Mouse (Mus musculus): ENCODE data around the gene Htr2c. TPM values are rescaled to one million over a fixed set of nuclear protein-coding genes. Genes with fewer than 3 reads are reported as not detected.
A peak's percentile ranks its signal among the peaks of the same experiment; 100 is the strongest.

Htr2c gene
- polyA plus RNA-seq, 1 experiment from 2014 or later = not detected

DNA sequence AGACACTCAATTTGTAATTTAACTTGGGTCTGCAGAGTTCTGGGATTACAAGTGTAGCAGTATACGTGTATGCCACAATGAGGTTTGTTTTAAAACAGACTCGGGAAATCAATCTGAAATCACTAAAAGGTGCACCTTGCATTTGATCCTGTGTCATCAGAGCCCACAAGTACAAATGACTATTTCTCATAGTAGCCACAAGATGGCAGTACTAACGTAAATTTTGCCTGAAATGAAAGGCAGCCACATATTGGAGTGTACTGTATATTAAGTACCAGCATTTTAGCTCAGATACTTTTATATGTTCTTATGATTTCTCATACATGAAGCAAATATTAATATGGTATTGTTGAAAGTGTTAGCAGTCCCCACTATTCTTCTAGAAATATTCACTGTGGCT lies 93.4 kb downstream of the Htr2c start:
- no peaks in the 10 kb centered on the region for H3K9me3 ChIP-seq (replicated peaks; ENCODE audit: control insufficient read depth, low read length)
- no peak for ATAC-seq (ENCODE audit: low read depth)
- H3K27ac ChIP-seq (ENCODE audit: low read length) = no peak overlapping the region
- H3K9ac ChIP-seq (ENCODE audit: low read depth, low read length) = no peak overlapping the region
- no peak overlapping the region for H3K4me2 ChIP-seq (ENCODE audit: low read depth, low read length)
- 16% methylated on average over 3 of the region's 3 CpGs for WGBS (ENCODE audit: insufficient replicate concordance)
- H3K36me3 ChIP-seq (ENCODE audit: control insufficient read depth, insufficient read depth) = no peaks in the 10 kb centered on the region
- no peak overlapping the region for H3K4me3 ChIP-seq (ENCODE audit: low read depth, low read length)
- H3K4me1 ChIP-seq (ENCODE audit: control insufficient read depth, low read depth, low read length) = no peaks in the 10 kb centered on the region
- no peaks in the 10 kb centered on the region for H3K27me3 ChIP-seq (ENCODE audit: control insufficient read depth, insufficient read depth, low read depth, low read length)

DNA sequence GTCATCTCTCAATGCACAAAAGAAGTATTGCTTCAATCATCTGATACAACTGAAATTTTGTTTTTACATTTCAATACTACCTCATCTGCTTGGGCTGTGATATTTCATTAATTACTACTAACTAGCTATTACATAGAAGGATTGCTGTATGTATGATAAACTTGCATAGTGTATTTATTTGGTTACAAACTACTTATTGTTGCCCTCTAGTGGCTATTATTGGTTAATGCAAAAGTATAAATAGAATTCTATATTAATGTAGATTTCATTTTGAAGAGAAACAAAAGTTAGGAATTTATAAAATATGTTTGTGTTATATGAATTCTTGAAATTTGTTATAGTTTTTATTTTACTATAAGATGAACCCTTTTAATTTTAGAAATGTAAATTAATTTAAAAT lies 109.3 kb downstream of the Htr2c start:
- no peak for ATAC-seq (ENCODE audit: low read depth)
- Histone ChIP-seq H3K9me3 (replicated peaks; ENCODE audit: control insufficient read depth, low read length) (no peaks in the 10 kb centered on the region), H3K9ac (ENCODE audit: low read depth, low read length) (no peak overlapping the region), H3K27me3 (ENCODE audit: control insufficient read depth, insufficient read depth, low read depth, low read length) (no peaks in the 10 kb centered on the region), H3K4me2 (ENCODE audit: low read depth, low read length) (no peak overlapping the region), H3K4me3 (ENCODE audit: low read depth, low read length) (no peak overlapping the region), H3K27ac (ENCODE audit: low read length) (no peak overlapping the region), H3K36me3 (ENCODE audit: control insufficient read depth, insufficient read depth) (no peaks in the 10 kb centered on the region), H3K4me1 (ENCODE audit: control insufficient read depth, low read depth, low read length) (no peaks in the 10 kb centered on the region)

DNA sequence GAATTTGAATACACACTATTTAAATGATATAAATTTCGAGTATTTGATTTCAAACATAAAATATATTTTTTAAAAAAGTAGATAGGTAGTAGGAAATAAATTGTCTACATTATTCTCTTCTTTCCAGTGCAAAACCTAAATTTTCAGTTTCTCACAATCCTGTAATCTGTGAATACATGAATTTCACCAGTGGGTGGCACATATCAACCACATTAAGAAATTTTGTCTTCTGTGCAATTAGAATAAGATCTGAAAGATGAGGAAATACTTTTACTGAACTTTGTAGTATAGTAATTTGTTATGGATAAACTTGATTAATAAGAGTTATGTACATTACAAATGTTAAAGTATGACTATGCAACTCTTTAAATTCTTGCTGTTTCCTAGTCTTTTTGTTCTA lies 156.8 kb downstream of the Htr2c start:
- no peaks in the 10 kb centered on the region for H3K27me3 ChIP-seq (ENCODE audit: control insufficient read depth, insufficient read depth, low read depth, low read length)
- H3K36me3 ChIP-seq (ENCODE audit: control insufficient read depth, insufficient read depth) = no peaks in the 10 kb centered on the region
- no peak for ATAC-seq (ENCODE audit: low read depth)
- no peaks in the 10 kb centered on the region for H3K9me3 ChIP-seq (replicated peaks; ENCODE audit: control insufficient read depth, low read length)
- no peak overlapping the region for H3K9ac ChIP-seq (ENCODE audit: low read depth, low read length)
- no peak overlapping the region for H3K27ac ChIP-seq (ENCODE audit: low read length)
- no peaks in the 10 kb centered on the region for H3K4me1 ChIP-seq (ENCODE audit: control insufficient read depth, low read depth, low read length)
- WGBS (ENCODE audit: insufficient replicate concordance) = 16% methylated on average over 1 of the region's 1 CpGs
- H3K4me3 ChIP-seq (ENCODE audit: low read depth, low read length) = no peak overlapping the region
- no peak overlapping the region for H3K4me2 ChIP-seq (ENCODE audit: low read depth, low read length)

DNA sequence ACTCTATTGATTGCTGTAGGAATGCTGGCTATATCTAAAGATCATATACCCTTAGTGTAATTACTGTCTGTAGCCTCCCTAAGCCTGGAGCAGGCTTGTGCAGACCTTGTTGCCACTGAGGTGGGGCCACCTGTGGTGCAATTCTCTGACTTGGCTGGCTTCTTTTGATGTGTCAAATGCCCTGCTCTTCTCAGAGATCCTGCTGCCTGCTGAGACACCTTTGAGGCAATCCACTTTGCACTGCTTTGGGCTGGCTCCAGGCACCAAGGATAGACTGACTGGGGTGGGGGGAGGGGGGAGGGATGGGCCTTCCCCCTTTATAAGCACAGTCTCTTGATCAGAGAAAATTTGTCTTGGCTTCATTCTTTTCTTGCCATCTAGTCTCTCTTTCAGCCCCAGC lies 252.9 kb downstream of the Htr2c start:
- Histone ChIP-seq H3K9ac (ENCODE audit: low read depth, low read length) (no peak overlapping the region), H3K4me3 (ENCODE audit: low read depth, low read length) (no peak overlapping the region), H3K4me1 (ENCODE audit: control insufficient read depth, low read depth, low read length) (no peaks in the 10 kb centered on the region), H3K36me3 (ENCODE audit: control insufficient read depth, insufficient read depth) (no peaks in the 10 kb centered on the region), H3K9me3 (replicated peaks; ENCODE audit: control insufficient read depth, low read length) (no peaks in the 10 kb centered on the region), H3K27me3 (ENCODE audit: control insufficient read depth, insufficient read depth, low read depth, low read length) (no peaks in the 10 kb centered on the region), H3K27ac (ENCODE audit: low read length) (no peak overlapping the region), H3K4me2 (ENCODE audit: low read depth, low read length) (no peak overlapping the region)
- no peak for ATAC-seq (ENCODE audit: low read depth)

DNA sequence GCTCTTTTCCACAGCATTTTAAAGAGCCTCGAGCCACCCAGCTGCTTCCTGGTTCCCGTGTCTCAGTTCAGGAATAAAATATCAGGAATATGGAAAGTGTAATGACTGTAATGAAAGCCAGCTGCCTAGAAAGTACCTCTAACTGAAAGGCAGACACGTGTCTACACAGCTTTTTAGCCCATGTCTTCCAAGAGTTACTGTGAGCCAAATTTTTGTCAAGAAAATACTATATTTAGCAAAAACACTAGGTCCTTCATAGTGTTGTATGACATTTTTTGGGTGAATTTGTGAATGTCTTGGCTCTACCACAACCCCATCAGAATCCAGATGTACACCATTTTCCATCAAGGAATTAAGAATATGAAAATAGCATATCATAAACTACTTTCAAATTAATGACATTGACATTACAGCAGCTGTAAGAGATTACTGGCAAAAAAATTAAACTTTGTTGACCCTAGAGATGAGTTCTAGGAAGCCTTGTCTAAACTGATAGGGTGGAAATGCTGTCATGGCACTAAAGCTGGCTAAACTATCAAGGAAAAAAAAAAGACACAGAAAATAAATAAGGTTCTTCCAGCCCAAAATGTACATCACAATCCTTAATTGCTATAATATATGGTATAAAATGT lies 255.2 kb downstream of the Htr2c start:
- Histone ChIP-seq H3K27me3 (ENCODE audit: control insufficient read depth, insufficient read depth, low read depth, low read length) (no peaks in the 10 kb centered on the region), H3K4me1 (ENCODE audit: control insufficient read depth, low read depth, low read length) (no peaks in the 10 kb centered on the region), H3K4me3 (ENCODE audit: low read depth, low read length) (no peak overlapping the region), H3K9ac (ENCODE audit: low read depth, low read length) (no peak overlapping the region), H3K36me3 (ENCODE audit: control insufficient read depth, insufficient read depth) (no peaks in the 10 kb centered on the region), H3K27ac (ENCODE audit: low read length) (no peak overlapping the region), H3K9me3 (replicated peaks; ENCODE audit: control insufficient read depth, low read length) (no peaks in the 10 kb centered on the region), H3K4me2 (ENCODE audit: low read depth, low read length) (no peak overlapping the region)
- 45% methylated on average over 3 of the region's 3 CpGs for WGBS (ENCODE audit: insufficient replicate concordance)
- no peak for ATAC-seq (ENCODE audit: low read depth)

DNA sequence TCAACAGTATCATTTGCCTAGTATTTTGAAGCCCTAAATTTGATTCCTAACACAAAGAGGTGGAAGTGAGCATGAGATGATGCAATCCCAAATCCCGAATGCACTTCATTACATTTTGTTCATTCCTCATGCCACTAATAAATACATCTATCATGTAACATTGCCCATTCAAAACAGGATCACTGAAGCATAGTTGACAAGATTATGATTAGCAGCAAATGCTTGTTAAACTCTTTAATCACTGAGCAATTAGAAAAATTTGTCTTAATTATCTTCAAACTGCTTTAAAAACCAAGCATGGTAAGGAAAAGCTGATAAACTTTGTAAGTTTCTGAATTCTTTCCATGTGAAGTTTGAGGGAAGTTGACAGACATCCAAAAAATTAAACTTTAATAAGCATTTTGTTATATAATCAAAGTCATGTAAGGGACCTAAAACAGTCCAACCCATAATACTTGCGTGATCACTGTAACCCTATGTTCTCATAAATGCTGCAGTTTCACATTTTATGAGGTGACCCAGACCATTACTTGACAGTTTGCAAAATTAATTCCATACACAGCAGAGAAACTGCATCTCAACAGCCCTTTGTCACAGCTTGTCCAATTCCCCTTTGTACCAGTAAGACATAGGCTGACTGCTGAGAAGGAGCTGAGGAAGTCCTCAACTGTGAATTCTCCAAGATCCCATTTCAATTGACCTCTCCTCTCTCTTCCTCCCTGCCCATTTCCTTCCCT lies 276.7 kb downstream of the Htr2c start:
- no peak overlapping the region for H3K4me3 ChIP-seq (ENCODE audit: low read depth, low read length)
- no peak overlapping the region for H3K4me2 ChIP-seq (ENCODE audit: low read depth, low read length)
- H3K4me1 ChIP-seq (ENCODE audit: control insufficient read depth, low read depth, low read length) = no peaks in the 10 kb centered on the region
- 62% methylated on average over 2 of the region's 2 CpGs for WGBS (ENCODE audit: insufficient replicate concordance)
- H3K27ac ChIP-seq (ENCODE audit: low read length) = no peak overlapping the region
- H3K27me3 ChIP-seq (ENCODE audit: control insufficient read depth, insufficient read depth, low read depth, low read length) = no peaks in the 10 kb centered on the region
- ATAC-seq (ENCODE audit: low read depth) = no peak
- H3K36me3 ChIP-seq (ENCODE audit: control insufficient read depth, insufficient read depth) = no peaks in the 10 kb centered on the region
- H3K9me3 ChIP-seq (replicated peaks; ENCODE audit: control insufficient read depth, low read length) = no peaks in the 10 kb centered on the region
- H3K9ac ChIP-seq (ENCODE audit: low read depth, low read length) = no peak overlapping the region

MicroRNAs within 50 kb of the gene (microRNA counts, 519-probe panel; counts per million panel counts)
- microRNA mmu-miR-448 = 2,591 counts per million, percentile 69 among the panel's probes with 10 or more counts
- microRNA mmu-miR-764-3p = 2,052 counts per million, percentile 29 among the panel's probes with 10 or more counts
- 2,328 counts per million, percentile 51 among the panel's probes with 10 or more counts for microRNA mmu-miR-764-5p

Small RNA genes within 50 kb of the gene (microRNA-seq; reads per million reads assigned to microRNA genes)
- gene Gm22650 (not detected), gene Gm24627 (not detected), gene Mir1264 (not detected), gene Mir1298 (5.4 reads per million, percentile 19 among the genes with 10 or more reads in this experiment), gene Mir1912 (not detected), gene Mir448 (0.98 reads per million), gene Mir764 (not detected)

All from liver, embryonic 16.5 days (tissue).